Mouse (Mus musculus) lung, postnatal 0 days (tissue): ENCODE data around the gene Pdk2. TPM values are rescaled to one million over a fixed set of nuclear protein-coding genes. Genes with fewer than 3 reads are reported as not detected.

Experiments
- ATAC-seq: fragments of 200-750 bp; cut with Nextera tagmentation; 2 replicates; pipeline ENCODE4 v1.8.0; 2017; ENCODE audit warnings: moderate library complexity
- DNase-seq: peaks from one replicate; pipeline ENCODE4 v3.0.0-alpha.2; 2016; ENCODE audit warnings: low spot score
- H3K27ac ChIP-seq: fragments of 300-500 bp; sonication (generic); 2 replicates; pipeline ENCODE4 v1.5.1; 2014; ENCODE audit warnings: antibody characterized with exemption, mild to moderate bottlenecking, low read length, mixed read lengths
- H3K27me3 ChIP-seq: fragments of 300-500 bp; sonication (generic); replicated peaks from 2 replicates; pipeline ENCODE4 v1.6.1; 2014; ENCODE audit warnings: low read length, mixed read lengths; ENCODE audit not compliant: insufficient read depth
- H3K36me3 ChIP-seq: fragments of 300-500 bp; sonication (generic); 2 replicates; pipeline ENCODE4 v1.6.1; 2014; ENCODE audit warnings: low read length, mixed read lengths; ENCODE audit not compliant: insufficient read depth
- H3K4me1 ChIP-seq: fragments of 300-500 bp; sonication (generic); 2 replicates; pipeline ENCODE4 v1.6.1; 2014; ENCODE audit warnings: antibody characterized with exemption, low read depth, low read length, mixed read lengths; ENCODE audit not compliant: insufficient read depth
- H3K4me2 ChIP-seq: fragments of 300-500 bp; sonication (generic); replicated peaks from 2 replicates; pipeline ENCODE4 v1.6.1; 2014; ENCODE audit warnings: low read depth, mild to moderate bottlenecking, low read length, moderate library complexity, mixed read lengths
- H3K4me3 ChIP-seq: fragments of 300-500 bp; sonication (generic); 2 replicates; pipeline ENCODE4 v1.5.1; 2014; ENCODE audit warnings: low read depth, low read length
- H3K9ac ChIP-seq: fragments of 300-500 bp; sonication (generic); replicated peaks from 2 replicates; pipeline ENCODE4 v1.6.1; 2014; ENCODE audit warnings: low read depth, mild to moderate bottlenecking
- H3K9me3 ChIP-seq: fragments of 300-500 bp; sonication (generic); 2 replicates; pipeline ENCODE4 v1.6.1; 2016; ENCODE audit warnings: low read length, mixed read lengths
- CTCF ChIP-seq: IDR thresholded peaks from 2 replicates; pipeline ENCODE4 v1.5.1; 2016; ENCODE audit warnings: antibody characterized with exemption, mild to moderate bottlenecking
- EP300 ChIP-seq: IDR thresholded peaks from 2 replicates; pipeline ENCODE4 v1.6.1; 2016; ENCODE audit warnings: antibody characterized with exemption, mild to moderate bottlenecking, control low read depth
- WGBS: fragments of 180-500 bp; shearing (Covaris S2); extraction: QIAGEN DNeasy Blood & Tissue Kit; methylation state at CpG from one replicate; pipeline ENCODE4 v1.1.7; 2014; 5-methylcytosine and 5-hydroxymethylcytosine counted together
- polyA plus RNA-seq: library from polyadenylated mRNA; unstranded; fragments of >200 nt; fragmentation: Nextera tagmentation; extraction: Ambion mirVana; gene quantifications from 2 replicates; pipeline ENCODE4 v1.2.1, GENCODE M21; 2015

Gene Pdk2
- polyA plus RNA-seq, 1 experiment from 2014 or later, result 51.1 TPM

DNA sequence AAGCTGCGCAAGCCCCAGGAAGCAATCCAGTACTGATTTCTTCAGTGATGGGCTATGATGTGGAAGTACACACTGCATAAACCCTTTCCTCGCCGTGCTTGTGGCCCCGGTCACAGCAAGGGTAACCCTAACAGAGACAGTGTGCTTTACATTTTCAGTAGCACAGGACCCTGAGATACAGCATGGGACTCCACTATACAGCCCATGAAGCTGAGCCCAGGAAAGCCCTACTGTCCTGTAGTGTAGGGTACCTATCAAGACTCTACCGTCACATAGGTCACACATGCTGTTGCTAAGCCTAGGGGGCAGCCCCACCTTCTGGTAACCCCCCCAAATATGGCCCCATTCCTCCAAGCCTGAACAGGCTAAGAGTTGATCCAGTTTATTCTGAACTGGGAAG, 4.6 kb downstream of the Pdk2 start:
- peaks cover 7% of the 10 kb centered on the region; the same call in 1 of the 2 replicates for H3K36me3 ChIP-seq
- H3K27ac ChIP-seq, result no peak overlapping the region
- no peak for TF ChIP-seq CTCF
- no peak for TF ChIP-seq EP300
- H3K4me2 ChIP-seq, result no peak overlapping the region
- 98% methylated on average over 5 of the region's 5 CpGs for WGBS
- ATAC-seq, result no peak
- H3K4me3 ChIP-seq, result no peak overlapping the region
- H3K27me3 ChIP-seq, result no peaks in the 10 kb centered on the region
- H3K9me3 ChIP-seq, result no peaks in the 10 kb centered on the region
- H3K4me1 ChIP-seq, result peaks cover 11% of the 10 kb centered on the region; the same call in 1 of the 2 replicates
- no peak for DNase-seq
- H3K9ac ChIP-seq, result no peak overlapping the region

DNA sequence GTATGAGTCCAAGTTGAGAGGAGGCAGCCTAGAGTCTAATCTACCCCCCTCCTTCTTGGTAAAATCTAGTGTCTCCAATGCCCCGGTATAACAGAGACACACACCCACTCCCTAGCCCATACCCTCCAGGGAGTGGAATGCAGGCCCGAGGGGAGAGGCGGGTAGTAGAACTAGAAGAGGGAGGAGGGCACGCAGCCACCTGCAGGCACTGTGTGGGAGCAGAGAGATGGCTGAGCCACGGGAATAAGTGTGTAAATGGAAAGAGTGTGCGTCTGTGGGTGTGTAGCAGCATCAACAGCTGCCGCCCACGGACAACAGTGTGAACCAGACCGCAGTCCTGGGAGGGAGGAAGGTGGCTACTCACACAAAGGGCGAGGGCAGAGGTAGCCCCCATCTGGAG, 6.3 kb downstream of the Pdk2 start:
- peaks cover 7% of the 10 kb centered on the region; the same call in 1 of the 2 replicates for H3K36me3 ChIP-seq
- no peak overlapping the region for H3K27ac ChIP-seq
- WGBS, result 49% methylated on average over 10 of the region's 10 CpGs
- H3K27me3 ChIP-seq, result no peaks in the 10 kb centered on the region
- H3K9ac ChIP-seq, result no peak overlapping the region
- DNase-seq (no peak), ATAC-seq (peak; percentile 34; the same call in 1 of the 2 replicates)
- no peak overlapping the region for H3K4me2 ChIP-seq
- H3K4me1 ChIP-seq, result 0 out of 2 replicates have a peak, but pooled peaks cover 4% of the 10 kb centered on the region
- H3K9me3 ChIP-seq, result no peaks in the 10 kb centered on the region
- TF ChIP-seq CTCF (no peak), EP300 (no peak)
- H3K4me3 ChIP-seq, result no peak overlapping the region

DNA sequence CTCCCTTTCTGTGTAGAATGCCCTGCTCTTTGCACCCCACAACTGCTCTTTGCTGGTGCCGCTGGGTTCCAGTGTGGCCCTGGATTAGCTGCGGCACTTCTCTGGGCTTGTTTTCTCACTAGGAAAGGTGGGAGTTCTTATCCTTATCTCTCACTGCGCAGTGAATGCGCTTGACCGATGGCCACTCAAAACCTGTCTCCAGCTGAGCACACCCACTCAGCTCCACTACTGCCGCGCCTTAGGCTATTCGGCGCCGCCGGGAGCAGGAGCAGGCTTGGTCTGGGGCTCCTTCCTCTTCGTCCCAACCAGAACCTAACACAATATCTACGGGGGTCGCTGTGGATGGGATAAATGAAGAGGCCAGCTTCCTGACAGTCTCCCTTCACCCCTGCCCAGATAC, 7.5 kb downstream of the Pdk2 start:
- 35% methylated on average over 14 of the region's 14 CpGs for WGBS
- H3K4me1 ChIP-seq, result no peaks in the 10 kb centered on the region
- H3K4me2 ChIP-seq, result no peak overlapping the region
- DNase-seq (peak; percentile 53), ATAC-seq (peak; percentile 76)
- no peak overlapping the region for H3K27ac ChIP-seq
- no peak for TF ChIP-seq CTCF
- TF ChIP-seq EP300, result no peak
- H3K9me3 ChIP-seq, result no peaks in the 10 kb centered on the region
- no peak overlapping the region for H3K4me3 ChIP-seq
- H3K27me3 ChIP-seq, result no peaks in the 10 kb centered on the region
- H3K9ac ChIP-seq, result no peak overlapping the region
- H3K36me3 ChIP-seq, result peaks cover 6% of the 10 kb centered on the region; the same call in 1 of the 2 replicates

DNA sequence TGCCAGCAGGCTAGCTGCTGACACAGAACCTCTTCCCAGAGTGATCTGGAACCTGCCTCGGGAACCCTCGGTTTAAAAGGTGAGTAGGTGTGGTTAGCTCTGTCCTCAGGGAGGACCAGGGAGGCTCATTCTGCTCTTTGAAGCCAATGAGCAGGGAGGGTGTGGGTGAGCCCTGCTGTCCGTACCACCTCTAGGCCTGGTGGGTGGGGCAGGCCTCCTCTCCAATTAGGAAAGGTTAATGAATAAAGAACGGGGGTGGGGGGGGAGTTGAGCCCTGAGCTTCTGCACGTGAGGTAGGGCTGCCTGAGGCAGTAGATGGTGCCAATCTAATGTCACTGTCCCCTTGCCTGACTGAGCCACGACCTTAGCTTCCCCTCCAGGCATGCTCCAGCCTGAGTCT, 8.2 kb downstream of the Pdk2 start:
- H3K9me3 ChIP-seq, result no peaks in the 10 kb centered on the region
- WGBS, result 44% methylated on average over 6 of the region's 6 CpGs
- H3K27ac ChIP-seq, result no peak overlapping the region
- DNase-seq (no peak), ATAC-seq (no peak)
- no peak overlapping the region for H3K4me2 ChIP-seq
- no peak overlapping the region for H3K4me3 ChIP-seq
- no peaks in the 10 kb centered on the region for H3K4me1 ChIP-seq
- no peak overlapping the region for H3K9ac ChIP-seq
- no peaks in the 10 kb centered on the region for H3K27me3 ChIP-seq
- TF ChIP-seq EP300, result no peak
- no peak for TF ChIP-seq CTCF
- peaks cover 4% of the 10 kb centered on the region; the same call in 1 of the 2 replicates for H3K36me3 ChIP-seq

DNA sequence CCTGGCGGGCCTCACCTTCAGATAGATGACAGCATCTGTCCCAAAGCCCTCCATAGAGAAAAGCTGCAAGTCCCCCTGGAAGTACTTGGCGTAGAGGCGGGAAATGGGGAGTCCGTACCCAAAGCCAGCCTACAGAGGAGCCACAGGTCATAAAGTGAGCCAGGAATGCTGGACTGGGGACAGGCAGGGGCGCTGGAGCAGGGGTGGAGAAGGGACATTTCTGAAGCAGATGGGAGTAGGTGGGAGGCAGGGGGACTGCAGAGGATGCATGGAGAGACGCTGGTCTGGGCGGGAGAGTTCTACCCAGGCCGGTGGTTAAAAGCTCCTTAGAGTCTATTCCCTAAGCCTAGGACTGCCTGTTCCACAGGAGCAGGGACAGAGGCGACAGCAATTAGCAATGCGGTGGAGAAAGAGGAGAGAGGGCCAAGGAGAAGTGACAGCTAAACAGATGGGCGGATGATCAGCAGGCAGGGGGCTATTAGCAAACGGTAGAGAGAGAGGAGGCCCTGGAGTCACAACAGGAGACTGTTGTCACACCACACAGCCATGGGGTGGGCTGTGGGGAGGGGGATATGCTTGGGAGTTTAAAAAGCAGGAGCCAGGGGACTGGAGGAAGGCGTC, 13.2 kb downstream of the Pdk2 start:
- Histone ChIP-seq H3K9me3 (no peaks in the 10 kb centered on the region), H3K27me3 (no peaks in the 10 kb centered on the region), H3K4me3 (no peak overlapping the region), H3K9ac (no peak overlapping the region), H3K4me2 (no peak overlapping the region), H3K36me3 (peaks cover 4% of the 10 kb centered on the region), H3K27ac (no peak overlapping the region), H3K4me1 (no peaks in the 10 kb centered on the region)
- WGBS, result 43% methylated on average over 13 of the region's 13 CpGs
- DNase-seq, result no peak
- no peak for ATAC-seq
- TF ChIP-seq EP300, result no peak
- TF ChIP-seq CTCF, result no peak

DNA sequence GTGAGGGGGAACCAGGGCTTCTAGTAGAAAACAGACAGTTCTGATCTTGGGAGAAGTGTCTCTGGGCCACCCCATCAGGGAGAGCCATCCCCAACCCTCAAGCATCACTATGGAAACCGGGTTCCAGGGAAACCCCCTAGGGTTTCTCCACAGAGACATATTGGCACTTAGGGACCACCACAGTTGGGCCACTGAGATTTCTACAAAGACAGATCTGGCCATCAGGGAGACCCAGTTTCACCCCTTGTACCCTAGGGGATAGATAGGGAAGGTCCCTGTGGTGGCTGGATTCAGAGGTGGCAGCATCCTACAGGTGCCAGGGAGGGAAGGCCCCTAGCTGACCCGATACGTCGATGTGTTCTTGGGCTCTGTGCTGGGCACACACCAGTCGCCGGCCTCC, 14.3 kb downstream of the Pdk2 start:
- Histone ChIP-seq H3K4me1 (no peaks in the 10 kb centered on the region), H3K27ac (no peak overlapping the region), H3K36me3 (peaks cover 2% of the 10 kb centered on the region), H3K9ac (no peak overlapping the region), H3K4me2 (no peak overlapping the region), H3K9me3 (no peaks in the 10 kb centered on the region), H3K27me3 (no peaks in the 10 kb centered on the region), H3K4me3 (no peak overlapping the region)
- no peak for DNase-seq
- WGBS, result 82% methylated on average over 6 of the region's 6 CpGs
- TF ChIP-seq EP300, result no peak
- no peak for TF ChIP-seq CTCF
- ATAC-seq, result no peak
